Mouse (Mus musculus) olfactory bulb, adult 2 months (tissue): ENCODE results near the gene Upp2.

Experiments used
- CTCF ChIP-seq: fragments of 200-500 bp; IDR thresholded peaks from 2 replicates; pipeline ENCODE4 v1.5.1; 2012; ENCODE audit warnings: low read depth, mild to moderate bottlenecking, low read length, moderate library complexity; ENCODE audit not compliant: insufficient read depth
- POLR2A ChIP-seq: fragments of 200-500 bp; IDR thresholded peaks from 2 replicates; pipeline ENCODE4 v1.6.1; 2012; ENCODE audit warnings: mild to moderate bottlenecking, low read depth, low read length, moderate library complexity; ENCODE audit not compliant: insufficient read depth

DNA sequence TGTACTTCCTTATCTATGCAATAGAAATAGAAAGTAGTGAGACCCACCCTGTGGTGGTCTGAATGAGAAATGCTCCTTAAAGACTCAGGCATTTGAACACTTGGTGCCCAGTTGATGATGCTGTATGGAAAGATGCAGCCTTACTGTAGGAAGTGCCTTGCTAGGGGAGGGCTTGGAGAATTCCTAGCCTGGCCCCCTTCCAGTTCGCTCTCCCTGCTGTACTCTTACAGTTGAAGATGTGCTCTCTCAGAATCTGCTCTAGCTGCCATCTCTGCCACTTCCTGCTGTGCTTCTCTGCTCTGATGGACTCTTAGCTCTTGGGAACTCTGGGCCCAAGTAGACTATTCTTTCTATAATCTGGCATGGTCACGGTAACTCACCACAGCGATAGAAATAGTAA, 30.5 kb downstream of the Upp2 start:
- no peak for TF ChIP-seq POLR2A
- no peak for TF ChIP-seq CTCF
